Mouse (Mus musculus): Measurements from ENCODE around the gene Bdh1. TPM values are rescaled to one million over a fixed set of nuclear protein-coding genes. Genes with fewer than 3 reads are reported as not detected.
"Not testable (repeated sequence)": the region's sequence is repeated elsewhere in the genome, so short reads cannot be mapped to it uniquely, and the experiment has no call there.

Gene Bdh1
- polyA plus RNA-seq (2015; fragmentation: Nextera tagmentation; extraction: Ambion mirVana) = 113 and 124 TPM in 2 replicates

- no peak within 1 kb of the TSS for H3K4me2 ChIP-seq (ENCODE audit: low read length)
- H3K27ac ChIP-seq (ENCODE audit: low read length) = no peak within 1 kb of the TSS
- 70% methylated on average over 9 of the region's 9 CpGs for WGBS
- H3K9me3 ChIP-seq (replicated peaks; ENCODE audit: control insufficient read depth, low read length, poor library complexity, severe bottlenecking) = no peaks in the 10 kb centered on the region
- H3K4me1 ChIP-seq (ENCODE audit: control insufficient read depth, insufficient read depth, low read length) = no peaks in the 10 kb centered on the region
- no peak for ATAC-seq
- H3K4me3 ChIP-seq (ENCODE audit: low read depth, low read length) = no peak within 1 kb of the TSS
- H3K9ac ChIP-seq (ENCODE audit: low read depth, low read length) = no peak within 1 kb of the TSS
- H3K36me3 ChIP-seq (ENCODE audit: control insufficient read depth, insufficient read depth, low read length) = no peaks in the 10 kb centered on the region
- peaks cover 2% of the 10 kb centered on the region; the same call in 1 of the 2 replicates for H3K27me3 ChIP-seq (ENCODE audit: control insufficient read depth, insufficient read depth, low read depth, low read length)
Observed at GRCm38 (mm10) chr16:31422000-31422399, at the start of gene Bdh1. Gene Bdh1, plus strand, starts transcription at chr16:31422280.

- not testable (repeated sequence) for H3K9ac ChIP-seq (ENCODE audit: low read depth, low read length); H3K9me3 ChIP-seq (replicated peaks; ENCODE audit: control insufficient read depth, low read length, poor library complexity, severe bottlenecking); H3K36me3 ChIP-seq (ENCODE audit: control insufficient read depth, insufficient read depth, low read length); H3K27ac ChIP-seq (ENCODE audit: low read length); H3K4me2 ChIP-seq (ENCODE audit: low read length); ATAC-seq; H3K4me3 ChIP-seq (ENCODE audit: low read depth, low read length); H3K4me1 ChIP-seq (ENCODE audit: control insufficient read depth, insufficient read depth, low read length); H3K27me3 ChIP-seq (ENCODE audit: control insufficient read depth, insufficient read depth, low read depth, low read length)
- WGBS = 74% methylated on average over 3 of the region's 3 CpGs
Observed at GRCm38 (mm10) chr16:31372316-31372715, 49.8 kb upstream of the Bdh1 start.

- not testable (repeated sequence) for H3K36me3 ChIP-seq (ENCODE audit: control insufficient read depth, insufficient read depth, low read length); H3K4me2 ChIP-seq (ENCODE audit: low read length); H3K4me1 ChIP-seq (ENCODE audit: control insufficient read depth, insufficient read depth, low read length); H3K9ac ChIP-seq (ENCODE audit: low read depth, low read length); H3K9me3 ChIP-seq (replicated peaks; ENCODE audit: control insufficient read depth, low read length, poor library complexity, severe bottlenecking); H3K4me3 ChIP-seq (ENCODE audit: low read depth, low read length); H3K27ac ChIP-seq (ENCODE audit: low read length); H3K27me3 ChIP-seq (ENCODE audit: control insufficient read depth, insufficient read depth, low read depth, low read length); ATAC-seq
- 76% methylated on average over 4 of the region's 4 CpGs for WGBS
Observed at GRCm38 (mm10) chr16:31375877-31376582, 46.0 kb upstream of the Bdh1 start.

GRCm38 (mm10) chr16:31388269-31388668 lies 33.8 kb upstream of the Bdh1 start:
- not testable (repeated sequence) for H3K27me3 ChIP-seq (ENCODE audit: control insufficient read depth, insufficient read depth, low read depth, low read length); H3K9ac ChIP-seq (ENCODE audit: low read depth, low read length); ATAC-seq; H3K36me3 ChIP-seq (ENCODE audit: control insufficient read depth, insufficient read depth, low read length); H3K4me3 ChIP-seq (ENCODE audit: low read depth, low read length); H3K4me1 ChIP-seq (ENCODE audit: control insufficient read depth, insufficient read depth, low read length); H3K9me3 ChIP-seq (replicated peaks; ENCODE audit: control insufficient read depth, low read length, poor library complexity, severe bottlenecking); H3K4me2 ChIP-seq (ENCODE audit: low read length); H3K27ac ChIP-seq (ENCODE audit: low read length)
- 70% methylated on average over 3 of the region's 3 CpGs for WGBS

- Histone ChIP-seq H3K4me3 (ENCODE audit: low read depth, low read length) (no peak overlapping the region), H3K36me3 (ENCODE audit: control insufficient read depth, insufficient read depth, low read length) (no peaks in the 10 kb centered on the region), H3K9me3 (replicated peaks; ENCODE audit: control insufficient read depth, low read length, poor library complexity, severe bottlenecking) (no peaks in the 10 kb centered on the region), H3K9ac (ENCODE audit: low read depth, low read length) (no peak overlapping the region), H3K27me3 (ENCODE audit: control insufficient read depth, insufficient read depth, low read depth, low read length) (no peaks in the 10 kb centered on the region), H3K4me1 (ENCODE audit: control insufficient read depth, insufficient read depth, low read length) (no peaks in the 10 kb centered on the region), H3K27ac (ENCODE audit: low read length) (no peak overlapping the region), H3K4me2 (ENCODE audit: low read length) (no peak overlapping the region)
- WGBS = 81% methylated on average over 2 of the region's 2 CpGs
- ATAC-seq = no peak
Observed at GRCm38 (mm10) chr16:31399231-31399630, 22.8 kb upstream of the Bdh1 start.

- Histone ChIP-seq H3K4me1 (ENCODE audit: control insufficient read depth, insufficient read depth, low read length) (no peaks in the 10 kb centered on the region), H3K4me3 (ENCODE audit: low read depth, low read length) (no peak overlapping the region), H3K9ac (ENCODE audit: low read depth, low read length) (no peak overlapping the region), H3K4me2 (ENCODE audit: low read length) (no peak overlapping the region), H3K36me3 (ENCODE audit: control insufficient read depth, insufficient read depth, low read length) (no peaks in the 10 kb centered on the region), H3K27me3 (ENCODE audit: control insufficient read depth, insufficient read depth, low read depth, low read length) (no peaks in the 10 kb centered on the region), H3K9me3 (replicated peaks; ENCODE audit: control insufficient read depth, low read length, poor library complexity, severe bottlenecking) (no peaks in the 10 kb centered on the region; the same call in 1 of the 2 replicates), H3K27ac (ENCODE audit: low read length) (no peak overlapping the region)
- ATAC-seq = no peak
- 92% methylated on average over 11 of the region's 11 CpGs for WGBS
Observed at GRCm38 (mm10) chr16:31400908-31401692, 21.0 kb upstream of the Bdh1 start.

- no peaks in the 10 kb centered on the region for H3K27me3 ChIP-seq (ENCODE audit: control insufficient read depth, insufficient read depth, low read depth, low read length)
- ATAC-seq = no peak
- no peak overlapping the region for H3K9ac ChIP-seq (ENCODE audit: low read depth, low read length)
- no peaks in the 10 kb centered on the region; the same call in 1 of the 2 replicates for H3K9me3 ChIP-seq (replicated peaks; ENCODE audit: control insufficient read depth, low read length, poor library complexity, severe bottlenecking)
- no peaks in the 10 kb centered on the region for H3K4me1 ChIP-seq (ENCODE audit: control insufficient read depth, insufficient read depth, low read length)
- no peak overlapping the region for H3K4me2 ChIP-seq (ENCODE audit: low read length)
- H3K36me3 ChIP-seq (ENCODE audit: control insufficient read depth, insufficient read depth, low read length) = no peaks in the 10 kb centered on the region
- no peak overlapping the region for H3K27ac ChIP-seq (ENCODE audit: low read length)
- 40% methylated on average over 8 of the region's 8 CpGs for WGBS
- H3K4me3 ChIP-seq (ENCODE audit: low read depth, low read length) = no peak overlapping the region
Observed at GRCm38 (mm10) chr16:31402096-31402495, 20.0 kb upstream of the Bdh1 start.

GRCm38 (mm10) chr16:31403971-31404370 lies 18.1 kb upstream of the Bdh1 start:
- no peaks in the 10 kb centered on the region; the same call in 1 of the 2 replicates for H3K9me3 ChIP-seq (replicated peaks; ENCODE audit: control insufficient read depth, low read length, poor library complexity, severe bottlenecking)
- no peak overlapping the region for H3K4me2 ChIP-seq (ENCODE audit: low read length)
- no peaks in the 10 kb centered on the region for H3K36me3 ChIP-seq (ENCODE audit: control insufficient read depth, insufficient read depth, low read length)
- 83% methylated on average over 4 of the region's 4 CpGs for WGBS
- H3K4me3 ChIP-seq (ENCODE audit: low read depth, low read length) = no peak overlapping the region
- no peak overlapping the region for H3K9ac ChIP-seq (ENCODE audit: low read depth, low read length)
- H3K27me3 ChIP-seq (ENCODE audit: control insufficient read depth, insufficient read depth, low read depth, low read length) = no peaks in the 10 kb centered on the region
- ATAC-seq = no peak
- no peaks in the 10 kb centered on the region for H3K4me1 ChIP-seq (ENCODE audit: control insufficient read depth, insufficient read depth, low read length)
- H3K27ac ChIP-seq (ENCODE audit: low read length) = no peak overlapping the region

- no peaks in the 10 kb centered on the region; the same call in 1 of the 2 replicates for H3K9me3 ChIP-seq (replicated peaks; ENCODE audit: control insufficient read depth, low read length, poor library complexity, severe bottlenecking)
- no peak for ATAC-seq
- H3K9ac ChIP-seq (ENCODE audit: low read depth, low read length) = no peak overlapping the region
- no peaks in the 10 kb centered on the region for H3K4me1 ChIP-seq (ENCODE audit: control insufficient read depth, insufficient read depth, low read length)
- no peak overlapping the region for H3K4me2 ChIP-seq (ENCODE audit: low read length)
- WGBS = 65% methylated on average over 1 of the region's 1 CpGs
- no peak overlapping the region for H3K4me3 ChIP-seq (ENCODE audit: low read depth, low read length)
- no peak overlapping the region for H3K27ac ChIP-seq (ENCODE audit: low read length)
- H3K27me3 ChIP-seq (ENCODE audit: control insufficient read depth, insufficient read depth, low read depth, low read length) = no peaks in the 10 kb centered on the region
- H3K36me3 ChIP-seq (ENCODE audit: control insufficient read depth, insufficient read depth, low read length) = no peaks in the 10 kb centered on the region
Observed at GRCm38 (mm10) chr16:31405040-31405439, 17.0 kb upstream of the Bdh1 start.

Data from midbrain, embryonic 16.5 days (tissue).